Mouse (Mus musculus) adrenal gland, adult 10 weeks (tissue): ENCODE results near the gene Emc9. TPM values are rescaled to one million over a fixed set of nuclear protein-coding genes. Genes with fewer than 3 reads are reported as not detected.

Source experiments
- polyA plus RNA-seq: library from polyadenylated mRNA; stranded (reverse); fragments of 350-450 nt; fragmentation: Illumina TruSeq; extraction: RNeasy Lipid Tissue Mini Kit (QIAGEN cat#74804); gene quantifications from one replicate; pipeline ENCODE4 v1.2.3, GENCODE M21; 2014; ENCODE audit warnings: low read depth, low replicate concordance

Emc9 gene
- polyA plus RNA-seq: 10.2 TPM

GRCm38 (mm10) chr14:55584702-55585565 is at the start of gene Emc9:
Emc9 (minus strand) TSS chr14:55585302.

GRCm38 (mm10) chr14:55617822-55618221 is 32.7 kb upstream of the Emc9 start, which contains the start of gene Rec8:
Rec8 (plus strand) TSS chr14:55618037.

GRCm38 (mm10) chr14:55603271-55603632 is 18.1 kb upstream of the Emc9 start, which contains the start of gene Irf9:
Irf9 (plus strand) TSS chr14:55603571.

GRCm38 (mm10) chr14:55591331-55591891 is 6.3 kb upstream of the Emc9 start, which contains the start of gene Rnf31:
Rnf31 (plus strand) TSS chr14:55591708.

GRCm38 (mm10) chr14:55590748-55591330 is 5.7 kb upstream of the Emc9 start, which contains the start of gene Psme2:
Psme2 (minus strand) TSS chr14:55591113.

GRCm38 (mm10) chr14:55577871-55578667 is 7.0 kb downstream of the Emc9 start, which contains the start of gene Psme1:
Psme1 (plus strand) TSS chr14:55578123.

GRCm38 (mm10) chr14:55575302-55575701 is 9.8 kb downstream of the Emc9 start, which contains the start of gene Fitm1:
Fitm1 (plus strand) TSS chr14:55575617.

GRCm38 (mm10) chr14:55560202-55561073 is 24.7 kb downstream of the Emc9 start, which contains the start of gene A730061H03Rik:
A730061H03Rik (minus strand) TSS chr14:55560406.

GRCm38 (mm10) chr14:55559799-55560201 is 25.3 kb downstream of the Emc9 start, which contains the start of gene Dcaf11:
Dcaf11 (plus strand) TSS chr14:55560006.

GRCm38 (mm10) chr14:55540067-55540786 is 44.9 kb downstream of the Emc9 start, which contains the start of gene Pck2:
Pck2 (plus strand) TSS chr14:55540266.

Other genes with a start within 250 kb of the Emc9 start
- 46.8 TPM for gene Dhrs4, start 106.5 kb downstream of the Emc9 start, polyA plus RNA-seq
- gene Carmil3, start 94.7 kb downstream of the Emc9 start, polyA plus RNA-seq: not detected
- gene Cpne6, start 74.9 kb downstream of the Emc9 start, polyA plus RNA-seq: not detected
- gene Nrl, start 60.3 kb downstream of the Emc9 start, polyA plus RNA-seq: not detected
- 4.3 TPM for gene Pck2, start 45.0 kb downstream of the Emc9 start, polyA plus RNA-seq
- gene Dcaf11, start 25.3 kb downstream of the Emc9 start, polyA plus RNA-seq: 19.7 TPM
- gene A730061H03Rik, start 24.9 kb downstream of the Emc9 start, polyA plus RNA-seq: not detected
- not detected for gene Fitm1, start 9.7 kb downstream of the Emc9 start, polyA plus RNA-seq
- 266 TPM for gene Psme1, start 7.2 kb downstream of the Emc9 start, polyA plus RNA-seq
- gene Psme2, start 5.8 kb upstream of the Emc9 start, polyA plus RNA-seq: 161 TPM
- 6.4 TPM for gene Rnf31, start 6.4 kb upstream of the Emc9 start, polyA plus RNA-seq
- 44.9 TPM for gene Irf9, start 18.3 kb upstream of the Emc9 start, polyA plus RNA-seq
- gene Rec8, start 32.7 kb upstream of the Emc9 start, polyA plus RNA-seq: 2.4 TPM
- gene Ipo4, start 50.7 kb upstream of the Emc9 start, polyA plus RNA-seq: 13.4 TPM
- gene Gm49378, start 52.6 kb upstream of the Emc9 start, polyA plus RNA-seq: 1.7 TPM
- gene Tm9sf1, start 58.5 kb upstream of the Emc9 start, polyA plus RNA-seq: 48.9 TPM
- gene Tssk4, start 64.9 kb upstream of the Emc9 start, polyA plus RNA-seq: not detected
- gene Mdp1, start 75.2 kb upstream of the Emc9 start, polyA plus RNA-seq: 32.2 TPM
- gene Gmpr2, start 86.6 kb upstream of the Emc9 start, polyA plus RNA-seq: 44.1 TPM
- gene Nedd8, start 86.8 kb upstream of the Emc9 start, polyA plus RNA-seq: 81.5 TPM
- gene Tinf2, start 96.5 kb upstream of the Emc9 start, polyA plus RNA-seq: 10.6 TPM
- not detected for gene Tgm1, start 128.6 kb upstream of the Emc9 start, polyA plus RNA-seq
- 0.47 TPM for gene Rabggta, start 137.0 kb upstream of the Emc9 start, polyA plus RNA-seq
- gene Dhrs1, start 160.4 kb upstream of the Emc9 start, polyA plus RNA-seq: 15.6 TPM
- 6.7 TPM for gene Nop9, start 160.4 kb upstream of the Emc9 start, polyA plus RNA-seq
- gene Cideb, start 173.2 kb upstream of the Emc9 start, polyA plus RNA-seq: not detected
- not detected for gene Ltb4r2, start 176.1 kb upstream of the Emc9 start, polyA plus RNA-seq
- 0.41 TPM for gene Ltb4r1, start 180.7 kb upstream of the Emc9 start, polyA plus RNA-seq
- gene Adcy4, start 198.8 kb upstream of the Emc9 start, polyA plus RNA-seq: 1.1 TPM
- gene Ripk3, start 203.6 kb upstream of the Emc9 start, polyA plus RNA-seq: not detected
- gene Nfatc4, start 237.8 kb upstream of the Emc9 start, polyA plus RNA-seq: 2.6 TPM